8 mouse cellular contexts compared by ENCODE assay signal in the genomic region with DNA sequence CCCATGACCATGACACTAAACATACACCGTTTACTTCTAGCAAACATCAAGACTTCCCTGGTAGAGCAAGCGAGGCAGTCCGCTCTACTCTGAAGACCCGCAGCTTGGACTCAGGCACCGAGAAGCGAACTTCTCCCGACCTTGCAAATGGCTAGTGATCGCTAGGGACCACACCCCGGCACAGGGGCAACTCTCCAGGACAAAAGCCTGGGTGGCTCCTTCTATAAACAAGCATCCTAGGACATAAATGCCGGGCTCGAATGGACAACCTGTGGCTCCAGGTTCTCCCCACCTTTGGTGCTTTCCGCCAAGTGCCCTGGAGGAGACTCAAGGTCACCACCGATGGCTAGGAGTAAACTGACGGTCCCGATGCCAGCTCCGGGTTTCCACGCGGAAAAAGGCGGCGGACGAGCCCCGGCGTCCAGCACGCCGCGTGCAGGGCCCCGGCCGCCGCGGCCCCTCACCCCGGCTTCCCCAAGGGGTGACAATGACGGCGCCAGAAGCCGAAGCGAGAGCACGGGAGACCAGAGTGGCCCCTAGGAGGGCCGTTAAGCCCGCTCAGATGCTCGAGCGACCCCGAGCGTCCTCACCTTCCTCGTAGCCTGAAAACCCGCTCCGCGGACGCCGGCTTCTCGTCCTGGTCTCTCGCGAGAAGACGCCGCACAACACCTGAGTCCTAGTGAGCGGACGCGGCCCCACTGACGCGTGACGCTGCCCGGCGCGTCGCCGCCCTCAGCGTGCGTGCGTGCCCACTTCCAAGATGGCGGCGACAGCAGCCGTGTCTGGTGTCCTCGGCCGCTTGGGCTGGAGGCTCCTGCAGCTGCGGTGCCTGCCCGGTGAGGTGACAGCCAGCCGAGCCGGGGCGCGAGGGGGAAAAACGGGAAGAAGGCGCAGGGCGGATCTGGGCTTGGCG. TPM values are rescaled to one million over a fixed set of nuclear protein-coding genes. Genes with fewer than 3 reads are reported as not detected.
DNase-seq lines count a peak whose midpoint lies in the region; ATAC-seq and TF ChIP-seq lines count a peak whose summit lies in the region.

A gene (plus strand): TSS at position 660 of the 913 bp plus-strand sequence.
A gene (minus strand): TSS at position 697 of the 913 bp plus-strand sequence.

- ATAC-seq in activated CD4-positive, CD25-positive, alpha-beta regulatory T cell, adult 4 months, result peak; percentile 98
- ATAC-seq in megakaryocyte progenitor cell, adult 5-6 weeks (replicated peaks; ENCODE audit: poor library complexity), result peak; percentile 93

- peak; percentile 93 for DNase-seq in gastrocnemius, postnatal 10 days
- DNase-seq in induced T-regulatory cell, adult 2 months (ENCODE audit: low read depth), result peak; percentile 98
- DNase-seq in left cerebral cortex, adult 9 months (ENCODE audit: low spot score in 2 of 2), result peak; percentile 83 to 94
- DNase-seq in right cerebral cortex, postnatal 14 days, result peak; percentile 96
- DNase-seq in urinary bladder, postnatal 36 days (ENCODE audit: low spot score in 2 of 2), result peak; percentile 91 to 95

- TF ChIP-seq CTCF in cortical plate, adult 2 months (IDR thresholded peaks at IDR 0.05; ENCODE audit: extremely low read depth, insufficient read depth, low read length), result no peak

- H3K27ac ChIP-seq in cortical plate, adult 2 months (ENCODE audit: insufficient read depth, low read length), result peak within 1 kb of the TSS; percentile 98

- H3K4me1 ChIP-seq in cortical plate, adult 2 months (ENCODE audit: control insufficient read depth, insufficient read depth, low read length), result peaks cover 8% of the 10 kb centered on the region

- peak; percentile 84 for TF ChIP-seq POLR2A in cortical plate, adult 2 months (IDR thresholded peaks at IDR 0.05; ENCODE audit: extremely low read depth, insufficient read depth, low read length)

- H3K4me3 ChIP-seq in cortical plate, adult 2 months (ENCODE audit: insufficient read depth, low read length), result peak within 1 kb of the TSS; percentile 95

RNA-seq across cellular contexts. Expression of the first gene that starts in this region (rescaled TPM):
- polyA plus RNA-seq in activated CD4-positive, CD25-positive, alpha-beta regulatory T cell, adult 4 months (2017; shearing (Covaris generic)), result 10 to 100 TPM; 34.1 to 40.2 TPM
- polyA plus RNA-seq in cortical plate, adult 2 months (2012; rRNA removed), result 103 and 110 TPM in 2 replicates
- 100 to 1,000 TPM; 255 to 307 TPM for total RNA-seq in gastrocnemius, postnatal 10 days (2021)
- 30.4 and 36.1 TPM in 2 replicates for total RNA-seq in megakaryocyte progenitor cell, adult 5-6 weeks (2015)
- 54.2 and 57.8 TPM in 2 replicates for total RNA-seq in megakaryocyte progenitor cell, adult 5-6 weeks (2017)

RNA-seq across cellular contexts. Expression of the second gene that starts in this region (rescaled TPM):
- 100 to 1,000 TPM in 1 of 2 experiments, 10 to 100 TPM in 1; 93.7 to 120 TPM for polyA plus RNA-seq in activated CD4-positive, CD25-positive, alpha-beta regulatory T cell, adult 4 months (2017; shearing (Covaris generic))
- 38.2 and 39.1 TPM in 2 replicates for polyA plus RNA-seq in cortical plate, adult 2 months (2012; rRNA removed)
- 10 to 100 TPM; 32.5 to 33.1 TPM for total RNA-seq in gastrocnemius, postnatal 10 days (2021)
- 29.3 and 34.5 TPM in 2 replicates for total RNA-seq in megakaryocyte progenitor cell, adult 5-6 weeks (2015)
- 49.1 and 58.0 TPM in 2 replicates for total RNA-seq in megakaryocyte progenitor cell, adult 5-6 weeks (2017)

Comparison
In these comparisons a context has a peak if more than half of its experiments do, and no peak if none do; other contexts are left out.
1. Peak in every context shown above with its lines: DNase-seq, ATAC-seq, H3K4me3 ChIP-seq and H3K27ac ChIP-seq.
2. RNA of the first gene that starts in this region (total RNA-seq): 255 to 307 TPM in gastrocnemius, postnatal 10 days; 30.4 to 57.8 TPM in megakaryocyte progenitor cell, adult 5-6 weeks; every median in the first group is over 4 times any median in the second.